Mouse (Mus musculus) embryonic fibroblast, embryonic 13.5 days (primary cell): ENCODE measurements around the gene Rbm48.

Experiments used
- CTCF ChIP-seq: IDR thresholded peaks from 2 replicates; pipeline ENCODE4 v1.5.1; 2011; ENCODE audit warnings: mild to moderate bottlenecking, control low read depth, low read length, moderate library complexity, borderline replicate concordance; ENCODE audit not compliant: insufficient read depth
- POLR2A ChIP-seq: IDR thresholded peaks from 2 replicates; pipeline ENCODE4 v1.6.1; 2011; ENCODE audit warnings: low read depth, mild to moderate bottlenecking, control low read depth, low read length, moderate library complexity

- no peak for TF ChIP-seq POLR2A
- TF ChIP-seq CTCF = no peak
These were observed 37.6 kb upstream of the Rbm48 start for GRCm38 (mm10) chr5:3633951-3634350.
